Mouse (Mus musculus): ENCODE measurements around the gene Vmn1r42.
"Not testable (repeated sequence)": the region's sequence is repeated elsewhere in the genome, so short reads cannot be mapped to it uniquely, and the experiment has no call there.

The Vmn1r42 gene

DNA sequence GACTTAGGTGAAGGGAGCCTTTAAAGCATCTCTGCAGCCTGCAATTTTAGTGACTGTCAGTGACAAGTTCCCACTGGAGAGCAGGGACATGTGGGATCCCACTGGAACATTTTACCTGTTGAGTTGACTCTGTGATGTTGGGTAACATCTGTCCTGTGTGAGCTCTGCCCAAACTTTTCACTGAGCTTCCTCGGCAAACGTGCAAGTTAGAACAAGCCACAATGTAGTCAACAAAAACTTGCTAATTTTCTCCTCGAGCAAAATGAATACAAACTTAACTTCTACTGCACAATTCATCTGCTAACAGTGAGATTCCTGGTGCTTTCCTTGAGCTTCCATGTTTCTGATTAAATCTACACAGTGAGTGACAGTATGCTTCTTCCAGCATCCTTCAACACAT, at the start of gene Vmn1r42, which contains the start of gene Vmn1r43:
TSS of gene Vmn1r42 (minus strand) at position 101 of the 400 bp plus-strand sequence.
TSS of gene Vmn1r43 (minus strand) at position 101 of the 400 bp plus-strand sequence.
- not testable (repeated sequence) for DNase-seq

GRCm38 (mm10) chr6:89883812-89884211, 7.6 kb upstream of the Vmn1r42 start:
- no peak for DNase-seq

DNA sequence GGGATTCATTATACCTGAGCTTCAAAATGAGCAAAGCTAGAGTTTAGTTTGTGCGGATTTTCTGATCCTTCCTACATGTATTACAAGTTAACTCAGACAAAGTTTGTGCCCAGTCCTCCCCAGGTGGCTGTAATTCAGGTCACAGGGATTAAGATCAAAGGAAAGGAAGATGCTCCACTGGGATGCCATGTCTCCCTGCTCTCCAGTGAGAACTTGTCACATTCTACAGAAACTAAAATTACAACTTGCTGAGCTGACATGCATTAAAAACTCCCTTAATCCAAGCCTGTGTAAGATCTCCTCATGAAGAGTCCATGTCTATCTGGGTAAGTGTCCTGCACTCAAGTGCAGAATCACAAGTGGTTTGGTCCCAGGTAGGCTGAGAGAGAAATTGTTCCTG, 7.1 kb upstream of the Vmn1r42 start, which contains the start of gene Vmn1r44:
TSS of gene Vmn1r44 (plus strand) at position 301 of the 400 bp plus-strand sequence.
- DNase-seq = no peak

DNA sequence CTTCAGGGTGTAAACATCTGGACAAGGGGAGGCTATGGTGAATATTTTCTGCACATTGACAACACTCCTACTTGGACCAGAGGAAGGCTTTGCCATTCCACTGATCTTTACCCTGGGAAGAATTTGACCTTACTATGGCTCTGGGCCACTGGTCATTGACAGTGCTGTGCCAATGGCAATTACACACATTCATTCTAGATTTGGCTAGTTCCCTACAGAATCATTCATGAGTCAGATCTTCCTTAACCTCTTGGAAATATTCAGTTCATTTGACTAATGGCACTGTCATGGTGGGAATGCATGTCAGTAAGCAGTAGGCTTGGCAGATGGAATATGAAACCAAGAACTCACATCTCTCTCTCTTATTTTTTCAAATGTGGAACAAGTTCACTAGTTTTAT, 4.7 kb upstream of the Vmn1r42 start:
- DNase-seq = no peak

DNA sequence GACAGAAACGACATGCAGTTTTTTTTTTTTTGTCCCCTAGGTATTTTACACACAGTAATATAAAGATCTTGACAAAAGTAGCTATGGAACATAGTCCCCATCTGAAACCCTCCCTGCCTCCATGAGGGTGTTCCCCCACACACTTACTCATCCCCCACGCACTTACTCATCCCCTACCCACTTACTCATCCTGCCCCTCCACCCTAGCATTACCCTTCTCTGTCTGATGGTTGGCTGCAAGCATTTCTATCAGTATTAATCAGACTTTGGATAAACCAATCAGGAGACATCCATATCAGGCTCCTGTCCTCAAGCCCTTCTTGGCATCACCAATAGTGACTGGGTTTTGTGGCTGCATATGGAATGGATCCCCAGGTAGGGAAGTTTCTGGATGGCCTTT, 750 bp upstream of the Vmn1r42 start:
- DNase-seq = no peak

GRCm38 (mm10) chr6:89867976-89868375, 8.2 kb downstream of the Vmn1r42 start:
- no peak for DNase-seq

- DNase-seq = no peak
Measured at GRCm38 (mm10) chr6:89867276-89867675, 8.9 kb downstream of the Vmn1r42 start.

GRCm38 (mm10) chr6:89863792-89864191, 12.4 kb downstream of the Vmn1r42 start:
- DNase-seq = no peak

- DNase-seq = no peak
Measured at GRCm38 (mm10) chr6:89859839-89860238, 16.4 kb downstream of the Vmn1r42 start.

GRCm38 (mm10) chr6:89857552-89857951, 18.7 kb downstream of the Vmn1r42 start:
- DNase-seq = no peak

Measured in lung, postnatal 14 days (tissue).